Mouse (Mus musculus) ES-Bruce4 (cell line): ENCODE measurements around the gene Plekhg2.

Experiments
- CTCF ChIP-seq: IDR thresholded peaks from one replicate; pipeline ENCODE4 v1.8.1; 2011; ENCODE audit warnings: low read depth, low read length
- EP300 ChIP-seq: IDR thresholded peaks from 2 replicates; pipeline ENCODE4 v1.6.1; 2011; ENCODE audit warnings: low read depth, low read length; ENCODE audit not compliant: insufficient read depth
- POLR2A ChIP-seq: IDR thresholded peaks from one replicate; pipeline ENCODE4 v1.8.1; 2011; ENCODE audit warnings: low read length; ENCODE audit not compliant: insufficient read depth

DNA sequence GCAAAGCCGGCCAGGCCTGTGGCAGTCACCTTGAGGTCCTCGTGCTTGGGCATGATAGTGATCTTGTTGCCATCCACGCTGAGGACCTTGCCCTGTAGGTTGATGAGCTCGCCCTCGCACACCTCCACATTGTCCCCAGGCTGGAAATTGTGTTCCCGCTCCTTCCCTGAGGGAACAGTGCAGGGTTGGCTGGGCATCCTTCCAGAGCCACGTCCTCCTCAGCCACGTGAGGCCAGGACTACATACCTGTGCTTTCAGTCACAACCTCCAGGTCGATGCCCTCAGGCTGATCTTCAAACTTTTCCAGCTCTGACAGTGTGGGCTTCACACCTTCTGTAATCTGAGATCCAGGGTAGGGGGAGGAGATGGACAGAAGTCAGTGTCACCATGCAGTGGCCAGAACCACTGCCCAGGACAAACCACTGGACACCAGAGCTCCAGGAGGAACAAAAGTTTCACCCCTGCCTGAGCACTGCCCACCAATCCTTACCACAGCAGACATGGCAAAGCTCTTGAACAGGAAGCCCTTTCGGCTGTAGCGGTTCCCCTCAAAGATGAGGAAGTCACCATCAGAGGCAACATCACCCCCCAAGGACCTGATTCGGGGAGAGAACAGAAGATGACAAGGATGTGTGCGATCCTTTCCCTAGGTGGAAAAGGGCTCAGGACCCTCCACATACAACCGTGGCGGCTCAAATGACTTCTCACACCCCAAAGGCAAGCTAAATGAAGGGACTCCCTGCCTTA is 50.3 kb downstream of the Plekhg2 start:
- no peak for TF ChIP-seq POLR2A
- TF ChIP-seq CTCF: no peak
- no peak for TF ChIP-seq EP300
